Mouse (Mus musculus) small intestine, adult 2 months (tissue): ENCODE data around the gene Zfp821.

Experiments
- CTCF ChIP-seq: fragments of 200-500 bp; IDR thresholded peaks from 2 replicates; pipeline ENCODE4 v1.5.1; 2012; ENCODE audit warnings: low read depth, mild to moderate bottlenecking, control low read depth, inconsistent platforms, low read length, moderate library complexity, mixed read lengths; ENCODE audit not compliant: insufficient replicate concordance, insufficient read length; ENCODE audit errors: extremely low read depth
- POLR2A ChIP-seq: fragments of 200-500 bp; IDR thresholded peaks from 2 replicates; pipeline ENCODE4 v1.6.1; 2012; ENCODE audit warnings: low read depth, mild to moderate bottlenecking, control low read depth, inconsistent platforms, low read length, moderate library complexity

DNA sequence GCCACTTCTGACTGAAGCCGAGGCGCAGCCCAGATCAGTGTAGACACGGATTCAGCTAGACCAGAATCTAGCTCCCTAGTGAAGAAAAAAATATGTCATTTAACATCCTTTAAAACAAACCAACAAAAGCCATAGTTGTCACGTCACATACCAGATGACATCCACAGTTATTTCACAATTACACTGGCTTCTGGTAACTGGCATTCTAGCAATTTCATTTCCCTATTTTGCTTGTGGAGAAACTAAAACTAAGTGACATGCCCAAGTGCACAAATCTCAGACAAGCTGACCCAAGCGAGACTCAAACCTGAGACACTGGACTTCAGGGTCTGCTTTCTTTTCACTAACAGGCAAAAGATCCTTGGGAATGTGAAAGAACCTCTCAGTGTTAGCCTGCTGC, 23.2 kb upstream of the Zfp821 start:
- TF ChIP-seq POLR2A (no peak), CTCF (no peak)
